Mouse (Mus musculus) hindbrain, embryonic 13.5 days (tissue): ENCODE data around the gene Zfp976. TPM values are rescaled to one million over a fixed set of nuclear protein-coding genes. Genes with fewer than 3 reads are reported as not detected.

Source experiments
- microRNA-seq: library from miRNA; unstranded; fragments of <30 nt; microRNA quantifications from one replicate; pipeline ENCODE4, GENCODE M21; 2016
- polyA plus RNA-seq: library from polyadenylated mRNA; unstranded; fragments of >200 nt; fragmentation: Nextera tagmentation; extraction: Ambion mirVana; gene quantifications from 2 replicates; pipeline ENCODE4 v1.2.1, GENCODE M21; 2015

Zfp976 gene
- polyA plus RNA-seq, 1 experiment from 2014 or later: 2.4 TPM

Small RNAs within 50 kb of the gene (microRNA-seq; reads per million reads assigned to microRNA genes)
- gene Gm24938: not detected

Other genes with a start within 250 kb of the Zfp976 start
- not detected in 2 replicates for gene 4933421I07Rik, start 194.5 kb downstream of the Zfp976 start, polyA plus RNA-seq
- 13.6 and 14.0 TPM in 2 replicates for gene Zfp141, start 136.8 kb downstream of the Zfp976 start, polyA plus RNA-seq
- not detected in 2 replicates for gene Gm21028, start 64.0 kb downstream of the Zfp976 start, polyA plus RNA-seq
- 1.7 and 1.8 TPM in 2 replicates for gene Zfp977, start 50.0 kb downstream of the Zfp976 start, polyA plus RNA-seq
- gene Zfp975, start 50.2 kb upstream of the Zfp976 start, polyA plus RNA-seq: 6.2 and 6.4 TPM in 2 replicates
- not detected in 2 replicates for gene Gm17067, start 84.4 kb upstream of the Zfp976 start, polyA plus RNA-seq
- gene Vmn2r62, start 150.9 kb upstream of the Zfp976 start, polyA plus RNA-seq: not detected in 2 replicates
- not detected in 2 replicates for gene Gm2381, start 224.6 kb upstream of the Zfp976 start, polyA plus RNA-seq